Comparison of ENCODE assay signal across 34 mouse cellular contexts in genomic region chr5:20998427-20998826, GRCm38 (mm10). TPM values are rescaled to one million over a fixed set of nuclear protein-coding genes. Genes with fewer than 3 reads are reported as not detected.
DNase-seq lines count a peak whose midpoint lies in the region; ATAC-seq and TF ChIP-seq lines count a peak whose summit lies in the region.
"Had no signal": no experiment of that assay in that cellular context is flagged by ENCODE, and none has a peak within 500 bp of the region (broad histone marks: within the 10 kb centered on the region; RNA-seq: fewer than 3 reads in every experiment).

No protein-coding gene starts in this region.

- no peak for ATAC-seq in intestine, postnatal 0 days
- ATAC-seq in intestine, embryonic 16.5 days = no peak
- ATAC-seq in liver, embryonic 13.5 days (ENCODE audit: low read depth) = peak; percentile 75
- peak; percentile 68 for ATAC-seq in megakaryocyte progenitor cell, adult 5-6 weeks (replicated peaks; ENCODE audit: poor library complexity)
- ATAC-seq: forebrain, embryonic 15.5 days; hindbrain, postnatal 0 days; intestine, embryonic 15.5 days; Patski had no signal

- 90% methylated on average over 6 of the region's 6 CpGs for WGBS in intestine, postnatal 0 days
- 91% methylated on average over 6 of the region's 6 CpGs for WGBS in intestine, embryonic 16.5 days
- WGBS in liver, embryonic 13.5 days (ENCODE audit: insufficient replicate concordance) = 44% methylated on average over 6 of the region's 6 CpGs

- H3K36me3 ChIP-seq in intestine, postnatal 0 days (ENCODE audit: control insufficient read depth, insufficient read depth) = peaks cover 67% of the 10 kb centered on the region
- peaks cover 28% of the 10 kb centered on the region for H3K36me3 ChIP-seq in intestine, embryonic 16.5 days (ENCODE audit: control insufficient read depth, insufficient read depth, low read length)
- peaks cover 90% of the 10 kb centered on the region for H3K36me3 ChIP-seq in liver, embryonic 13.5 days

- TF ChIP-seq CTCF in intestine, postnatal 0 days (IDR thresholded peaks at IDR 0.05; ENCODE audit: low read depth) = 0 out of 2 replicates have a peak, but pooled peaks have one; percentile 3

- 0 out of 2 replicates have a peak, but pooled peaks cover 4% of the 10 kb centered on the region for H3K9me3 ChIP-seq in intestine, postnatal 0 days (ENCODE audit: control insufficient read depth)
- peaks cover 5% of the 10 kb centered on the region for H3K9me3 ChIP-seq in intestine, embryonic 16.5 days (ENCODE audit: control insufficient read depth, low read length)
- H3K9me3 ChIP-seq in liver, embryonic 13.5 days (replicated peaks) = no peaks in the 10 kb centered on the region
- H3K9me3 ChIP-seq: embryonic facial prominence, embryonic 12.5 days; forebrain, embryonic 15.5 days; heart, embryonic 10.5 days; hindbrain, embryonic 12.5 days; intestine, embryonic 15.5 days; limb, embryonic 10.5 days; limb, embryonic 15.5 days; lung, embryonic 15.5 days; midbrain, embryonic 12.5 days; neural tube, embryonic 15.5 days had no signal

- H3K27ac ChIP-seq in intestine, postnatal 0 days (ENCODE audit: low read depth, low read length) = no peak overlapping the region
- no peak overlapping the region for H3K27ac ChIP-seq in intestine, embryonic 16.5 days (ENCODE audit: low read length)
- H3K27ac ChIP-seq in liver, embryonic 13.5 days = no peak overlapping the region
- H3K27ac ChIP-seq: embryonic facial prominence, embryonic 12.5 days; forebrain, embryonic 10.5 days; forebrain, embryonic 15.5 days; gastrocnemius, adult 2 months; heart, embryonic 10.5 days; hindbrain, embryonic 12.5 days; hindbrain, postnatal 0 days; intestine, embryonic 15.5 days; limb, embryonic 10.5 days; limb, embryonic 15.5 days; lung, embryonic 15.5 days; midbrain, embryonic 12.5 days; neural tube, embryonic 15.5 days; stomach, postnatal 0 days had no signal

- H3K4me2 ChIP-seq in intestine, postnatal 0 days (replicated peaks; ENCODE audit: low read depth) = no peak overlapping the region
- H3K4me2 ChIP-seq in intestine, embryonic 16.5 days (ENCODE audit: low read depth, low read length) = no peak overlapping the region
- H3K4me2 ChIP-seq in liver, embryonic 13.5 days = no peak overlapping the region
- H3K4me2 ChIP-seq: embryonic facial prominence, embryonic 12.5 days; forebrain, embryonic 15.5 days; hindbrain, embryonic 12.5 days; intestine, embryonic 15.5 days; limb, embryonic 15.5 days; lung, embryonic 15.5 days; midbrain, embryonic 12.5 days; neural tube, embryonic 15.5 days had no signal

- H3K4me1 ChIP-seq in intestine, postnatal 0 days (replicated peaks; ENCODE audit: control insufficient read depth, insufficient read depth, low read length) = no peaks in the 10 kb centered on the region
- H3K4me1 ChIP-seq in intestine, embryonic 16.5 days (ENCODE audit: control insufficient read depth, insufficient read depth, low read length) = no peaks in the 10 kb centered on the region
- peaks cover 38% of the 10 kb centered on the region for H3K4me1 ChIP-seq in liver, embryonic 13.5 days (replicated peaks)
- H3K4me1 ChIP-seq: embryonic facial prominence, embryonic 12.5 days; forebrain, embryonic 10.5 days; forebrain, embryonic 15.5 days; heart, embryonic 10.5 days; hindbrain, embryonic 12.5 days; intestine, embryonic 15.5 days; limb, embryonic 10.5 days; limb, embryonic 15.5 days; lung, embryonic 15.5 days; midbrain, embryonic 12.5 days; neural tube, embryonic 15.5 days had no signal

- DNase-seq in liver, embryonic 13.5 days = peak; percentile 21
- no peak for DNase-seq in urinary bladder, postnatal 14 days (ENCODE audit: low spot score)
- DNase-seq in right cerebral cortex, postnatal 4 days = no peak
- DNase-seq in gastrocnemius, adult 8-10 months (ENCODE audit: low spot score in 2 of 2) = no peak
- DNase-seq: adrenal gland, postnatal 10 days; cerebellum, adult 11-12 months; cerebellum, adult 9-11 months; embryo, embryonic 11 days; gastrocnemius, adult 2 months; heart, postnatal 36 days; kidney, adult 9 months; kidney, postnatal 14 days; layer of hippocampus, adult 9-11 months; retina, postnatal 1 day; thymus, adult 2 months; thymus, postnatal 4 days had no signal

- no peaks in the 10 kb centered on the region for H3K27me3 ChIP-seq in intestine, postnatal 0 days (replicated peaks; ENCODE audit: control insufficient read depth, insufficient read depth, low read length)
- no peaks in the 10 kb centered on the region for H3K27me3 ChIP-seq in intestine, embryonic 16.5 days (replicated peaks; ENCODE audit: control insufficient read depth, insufficient read depth, low read length)
- H3K27me3 ChIP-seq in liver, embryonic 13.5 days = no peaks in the 10 kb centered on the region
- H3K27me3 ChIP-seq: CH12.LX; embryonic facial prominence, embryonic 12.5 days; forebrain, embryonic 15.5 days; hindbrain, embryonic 12.5 days; intestine, embryonic 15.5 days; limb, embryonic 15.5 days; lung, embryonic 15.5 days; midbrain, embryonic 12.5 days; neural tube, embryonic 15.5 days; Patski had no signal

- no peak overlapping the region for H3K4me3 ChIP-seq in intestine, postnatal 0 days (ENCODE audit: low read depth, low read length)
- H3K4me3 ChIP-seq in intestine, embryonic 16.5 days (ENCODE audit: low read length) = no peak overlapping the region
- H3K4me3 ChIP-seq in liver, embryonic 13.5 days (replicated peaks) = no peak overlapping the region
- H3K4me3 ChIP-seq: embryonic facial prominence, embryonic 12.5 days; forebrain, embryonic 10.5 days; forebrain, embryonic 15.5 days; gastrocnemius, adult 2 months; heart, embryonic 10.5 days; hindbrain, embryonic 12.5 days; intestine, embryonic 15.5 days; limb, embryonic 10.5 days; limb, embryonic 15.5 days; lung, embryonic 15.5 days; midbrain, embryonic 12.5 days; neural tube, embryonic 15.5 days had no signal

- no peak overlapping the region for H3K9ac ChIP-seq in intestine, postnatal 0 days (ENCODE audit: low read depth, low read length)
- H3K9ac ChIP-seq in intestine, embryonic 16.5 days (ENCODE audit: low read depth, low read length) = no peak overlapping the region
- H3K9ac ChIP-seq in liver, embryonic 13.5 days = no peak overlapping the region
- H3K9ac ChIP-seq: embryonic facial prominence, embryonic 12.5 days; forebrain, embryonic 15.5 days; hindbrain, embryonic 12.5 days; intestine, embryonic 15.5 days; limb, embryonic 15.5 days; lung, embryonic 15.5 days; midbrain, embryonic 12.5 days; neural tube, embryonic 15.5 days had no signal

RNA-seq across cellular contexts. Expression of gene Rsbn1l, which starts 42.2 kb away (rescaled TPM):
- polyA plus RNA-seq in intestine, postnatal 0 days (2015; fragmentation: Nextera tagmentation; extraction: Ambion mirVana) = 3.7 and 4.3 TPM in 2 replicates
- polyA plus RNA-seq in intestine, embryonic 16.5 days (2015; fragmentation: Nextera tagmentation; extraction: Ambion mirVana) = 3.0 and 3.2 TPM in 2 replicates
- 4.0 and 5.1 TPM in 2 replicates for polyA plus RNA-seq in liver, embryonic 13.5 days (2015; fragmentation: Nextera tagmentation; extraction: Ambion mirVana)
- 30.6 and 33.0 TPM in 2 replicates for total RNA-seq in megakaryocyte progenitor cell, adult 5-6 weeks (2015)
- 16.8 and 39.3 TPM in 2 replicates for total RNA-seq in megakaryocyte progenitor cell, adult 5-6 weeks (2017)
- 1 to 10 TPM; 7.6 to 9.1 (median 8.9) TPM for total RNA-seq in gastrocnemius, adult 8-10 months (2022)

RNA-seq across cellular contexts. Expression of gene Ptpn12, which starts 57.3 kb away (rescaled TPM):
- 12.9 and 14.3 TPM in 2 replicates for polyA plus RNA-seq in intestine, postnatal 0 days (2015; fragmentation: Nextera tagmentation; extraction: Ambion mirVana)
- polyA plus RNA-seq in intestine, embryonic 16.5 days (2015; fragmentation: Nextera tagmentation; extraction: Ambion mirVana) = 10.6 and 12.1 TPM in 2 replicates
- polyA plus RNA-seq in liver, embryonic 13.5 days (2015; fragmentation: Nextera tagmentation; extraction: Ambion mirVana) = 11.5 and 11.9 TPM in 2 replicates
- total RNA-seq in megakaryocyte progenitor cell, adult 5-6 weeks (2015) = 63.4 and 71.3 TPM in 2 replicates
- 24.4 and 25.0 TPM in 2 replicates for total RNA-seq in megakaryocyte progenitor cell, adult 5-6 weeks (2017)
- total RNA-seq in gastrocnemius, adult 8-10 months (2022) = 10 to 100 TPM in 3 of 4 experiments, 1 to 10 TPM in 1; 8.3 to 15.7 (median 12.5) TPM

Comparison
In these comparisons a context has a peak if more than half of its experiments do, and no peak if none do; other contexts are left out.
1. ATAC-seq: peak in liver, embryonic 13.5 days (single experiment) and megakaryocyte progenitor cell, adult 5-6 weeks (single experiment); none in intestine, postnatal 0 days (single experiment) and intestine, embryonic 16.5 days (single experiment).